Mouse (Mus musculus) T-helper 2 cell (primary cell): ENCODE data around the gene Cep164.

ENCODE experiments used
- in situ Hi-C: fragments of 300-600 bp; cut with MboI, MseI; formaldehyde crosslinking; loops from one replicate; pipeline ENCODE4 v1.15.1; 2025; ENCODE audit warnings: high pct_unique_total_duplicates

The Cep164 gene

GRCm38 (mm10) chr9:45838434-45839138, 10.1 kb upstream of the Cep164 start, which contains the start of gene Bace1:
TSS of gene Bace1 (plus strand) at chr9:45838580.
- in situ Hi-C loops, result loop anchor here (5.0 kb wide), 1 partner anchor 61 kb away; no protein-coding TSS in a partner anchor

- in situ Hi-C loops, result loop anchor here (5.0 kb wide), 1 partner anchor 61 kb away; no protein-coding TSS in a partner anchor
Measured at GRCm38 (mm10) chr9:45838069-45838433, 9.6 kb upstream of the Cep164 start.

GRCm38 (mm10) chr9:45833461-45833860, 5.0 kb upstream of the Cep164 start:
- in situ Hi-C loops, result no loop called here

- in situ Hi-C loops, result no loop called here
Measured at GRCm38 (mm10) chr9:45832898-45833297, 4.4 kb upstream of the Cep164 start.

GRCm38 (mm10) chr9:45829107-45829506, 616 bp upstream of the Cep164 start:
- in situ Hi-C loops, result loop anchor here (10.0 kb wide), 1 partner anchor 106 kb away; the partner anchor contains the start of gene Tagln

GRCm38 (mm10) chr9:45827663-45828290, 714 bp downstream of the Cep164 start:
- in situ Hi-C loops, result loop anchor here (10.0 kb wide), 1 partner anchor 107 kb away; the partner anchor contains the start of gene Tagln

GRCm38 (mm10) chr9:45818406-45819011, 10.0 kb downstream of the Cep164 start:
- in situ Hi-C loops, result no loop called here

GRCm38 (mm10) chr9:45815525-45815924, 13.0 kb downstream of the Cep164 start:
- in situ Hi-C loops, result no loop called here

DNA sequence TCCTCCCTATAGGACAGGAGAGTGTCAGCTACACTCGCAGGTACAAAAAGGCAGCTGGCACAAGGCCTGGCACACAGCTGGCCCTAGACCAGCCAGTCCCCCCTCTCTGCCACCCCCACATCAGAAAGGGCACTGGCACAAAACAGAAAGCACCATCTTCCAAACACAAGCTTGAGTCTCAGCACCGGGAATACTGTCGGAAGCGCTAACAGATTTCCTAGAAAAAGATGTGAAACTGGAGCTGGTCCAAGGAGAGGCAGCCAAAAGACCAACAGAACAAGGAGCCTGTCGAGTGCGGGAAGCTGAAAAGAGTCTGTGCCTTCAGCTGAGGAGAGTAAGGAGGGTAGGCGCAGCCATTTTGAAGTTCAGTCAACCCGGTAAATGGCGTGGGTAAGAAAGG, 13.4 kb downstream of the Cep164 start:
- in situ Hi-C loops, result no loop called here

GRCm38 (mm10) chr9:45811946-45812345, 16.5 kb downstream of the Cep164 start:
- in situ Hi-C loops, result no loop called here

DNA sequence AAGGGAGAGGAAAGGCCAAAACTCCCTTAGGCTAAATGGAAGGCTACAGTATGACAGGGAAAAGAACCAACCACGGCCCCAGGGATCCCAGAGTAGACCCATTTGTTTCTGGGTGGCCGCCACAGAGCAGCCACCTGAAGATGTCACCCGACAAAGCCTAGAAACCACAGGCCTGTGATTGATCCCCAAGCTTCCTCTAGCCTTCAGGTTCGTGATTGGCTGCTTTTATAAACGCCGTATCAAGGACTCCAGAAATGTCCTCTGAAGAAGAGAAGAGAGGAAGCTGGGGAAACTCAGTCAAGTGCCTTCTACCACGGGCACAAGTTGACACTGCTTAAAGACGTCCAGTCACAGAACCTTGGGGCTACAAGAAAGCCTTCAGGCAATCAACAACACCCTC, 20.7 kb downstream of the Cep164 start:
- in situ Hi-C loops, result no loop called here

- in situ Hi-C loops, result no loop called here
Measured at GRCm38 (mm10) chr9:45807337-45807736, 21.2 kb downstream of the Cep164 start.

DNA sequence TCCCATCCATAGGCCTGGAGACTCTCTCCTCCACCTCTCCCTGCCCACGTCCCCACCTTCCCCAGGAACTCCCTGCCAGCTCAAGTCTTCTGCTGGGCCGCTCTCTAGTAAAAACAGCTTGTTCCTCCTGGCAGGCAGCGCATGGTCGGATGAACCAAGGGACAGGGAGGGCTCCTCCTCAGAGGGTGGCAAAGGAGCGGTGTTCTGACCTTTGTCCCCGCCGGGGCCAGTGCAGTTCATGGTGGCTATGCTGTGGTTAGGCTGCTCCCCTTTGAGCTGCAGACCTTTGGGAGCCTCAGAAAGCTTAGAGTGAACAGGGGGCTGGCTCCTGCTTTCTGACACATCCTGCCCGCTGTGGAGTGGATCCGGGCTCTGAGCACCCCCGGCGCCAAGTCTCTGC, 21.6 kb downstream of the Cep164 start:
- in situ Hi-C loops, result no loop called here

GRCm38 (mm10) chr9:45803070-45803774, 25.3 kb downstream of the Cep164 start:
- in situ Hi-C loops, result no loop called here

- in situ Hi-C loops, result no loop called here
Measured at GRCm38 (mm10) chr9:45799402-45799801, 29.1 kb downstream of the Cep164 start.

DNA sequence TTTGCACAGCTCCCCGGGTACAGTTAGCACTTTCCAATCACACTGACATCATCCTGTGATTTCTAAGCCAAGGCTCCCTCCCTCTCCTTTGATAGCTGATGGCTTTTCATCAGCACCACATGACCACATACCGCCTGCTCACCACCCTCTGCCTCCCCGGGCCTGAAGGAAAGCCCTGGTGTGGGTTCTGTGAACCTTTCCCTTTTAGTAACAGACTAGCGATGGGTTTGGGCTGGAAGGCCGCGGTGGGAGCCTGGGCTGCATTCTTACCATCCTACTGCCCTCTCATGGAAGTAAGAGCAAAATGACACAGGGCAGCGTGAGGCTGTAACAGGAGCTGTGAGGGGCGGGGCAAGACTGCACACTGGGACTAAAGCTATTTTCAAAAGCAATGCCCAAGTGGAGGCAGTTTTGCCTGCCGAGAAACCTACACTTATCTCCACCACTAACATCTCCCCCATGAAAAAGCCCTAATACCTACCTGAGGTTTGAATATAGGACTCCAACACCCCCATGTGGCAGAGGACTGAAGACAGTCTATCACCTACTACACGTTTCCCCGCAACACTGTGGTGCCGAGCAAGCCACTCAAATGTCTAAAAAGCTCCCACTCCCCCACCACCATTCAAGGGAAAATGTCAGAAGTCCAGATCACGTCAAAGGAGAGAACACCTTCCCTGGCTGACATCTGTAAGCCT, 29.9 kb downstream of the Cep164 start:
- in situ Hi-C loops, result no loop called here

GRCm38 (mm10) chr9:45797271-45797670, 31.2 kb downstream of the Cep164 start:
- in situ Hi-C loops, result no loop called here

DNA sequence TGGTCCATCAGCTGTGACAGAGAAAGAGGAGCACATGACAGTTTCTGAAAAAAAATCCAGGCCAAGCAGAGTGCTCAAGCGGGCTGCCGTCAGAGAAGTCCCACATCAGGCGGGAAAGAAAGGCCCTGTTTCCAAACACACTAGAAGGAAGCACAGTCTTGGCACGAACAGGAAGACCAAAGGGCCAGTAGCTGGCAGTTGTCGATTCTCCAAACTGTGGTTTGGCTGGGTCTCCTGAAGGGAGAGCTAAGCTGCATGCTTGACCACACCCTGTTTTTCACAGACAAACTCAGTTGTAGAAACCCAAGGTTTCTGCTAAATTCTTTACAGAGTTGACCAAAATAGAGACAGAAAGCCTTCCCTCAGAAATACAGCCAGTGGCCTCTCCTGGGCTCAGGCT, 32.8 kb downstream of the Cep164 start:
- in situ Hi-C loops, result no loop called here

DNA sequence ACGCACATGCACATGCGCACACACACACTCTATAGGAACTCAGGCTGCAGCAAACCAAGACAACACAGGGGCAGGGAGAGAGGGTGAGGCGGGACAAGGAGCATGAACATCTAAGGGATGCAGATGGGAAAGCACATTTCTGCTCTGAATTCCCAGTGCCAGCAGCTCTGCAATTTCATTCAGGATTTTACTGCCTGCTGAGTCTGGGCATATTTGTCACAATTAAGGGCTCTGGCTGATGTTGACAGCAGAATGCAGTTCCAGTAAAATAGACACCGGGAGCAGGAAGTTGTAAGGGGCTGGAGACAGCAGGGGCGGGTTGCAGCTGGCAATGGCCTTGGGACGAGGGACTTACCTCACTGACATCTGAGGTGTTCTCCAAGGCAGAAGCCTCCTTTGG, 34.8 kb downstream of the Cep164 start:
- in situ Hi-C loops, result no loop called here

DNA sequence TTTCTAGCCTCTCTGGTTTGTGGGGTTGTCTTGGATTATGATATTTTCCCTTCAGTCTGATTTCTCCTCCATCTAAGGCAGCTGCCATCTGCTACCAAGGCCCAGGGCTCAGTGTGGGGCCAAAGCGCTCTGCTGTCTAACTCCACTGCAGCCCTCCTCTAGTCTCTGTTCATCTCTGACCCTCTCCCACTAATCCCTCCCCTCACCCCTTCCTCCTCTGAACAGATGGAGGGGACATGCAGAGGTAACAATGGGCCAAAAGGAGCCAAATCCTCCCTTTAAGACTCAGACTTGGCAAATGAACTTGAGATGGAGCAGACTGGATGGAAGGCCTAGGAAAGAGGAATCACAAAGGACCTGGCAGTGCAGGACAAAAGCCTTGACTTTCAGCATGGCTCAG, 36.3 kb downstream of the Cep164 start:
- in situ Hi-C loops, result no loop called here

DNA sequence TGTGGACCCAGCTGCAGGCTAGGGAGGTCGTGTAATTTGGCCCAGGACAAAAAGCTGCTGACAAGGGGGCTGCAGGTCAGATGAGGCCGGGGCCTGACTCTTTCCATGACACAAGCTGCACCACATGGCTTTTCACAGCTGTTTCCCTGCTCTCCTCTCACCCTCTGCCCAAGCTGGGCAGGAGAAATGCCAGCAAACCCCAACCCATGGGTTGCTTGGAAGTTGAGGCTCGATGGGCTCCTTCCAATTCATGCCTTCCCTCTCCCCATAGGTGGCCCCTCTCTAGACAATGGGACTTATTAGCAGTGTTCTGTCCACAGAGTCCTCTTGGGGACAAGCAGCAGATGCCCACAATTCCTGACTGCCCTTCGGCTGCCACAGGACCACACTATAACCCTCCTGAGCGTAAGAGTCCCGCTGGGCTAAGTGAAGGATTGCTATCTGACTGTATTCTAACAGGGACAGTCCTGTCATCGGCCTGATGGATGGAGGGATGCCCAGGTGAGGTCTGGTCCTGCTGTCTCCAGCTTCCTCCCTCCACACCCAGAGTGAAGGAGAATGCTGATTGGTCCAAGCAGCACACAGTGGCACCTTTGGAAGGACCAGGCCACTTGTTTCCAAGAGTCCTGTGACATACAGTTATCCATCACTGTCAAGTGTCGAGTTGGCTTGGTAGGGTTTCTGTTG, 36.9 kb downstream of the Cep164 start:
- in situ Hi-C loops, result no loop called here
